Mouse (Mus musculus) liver, embryonic 12.5 days (tissue): Measurements from ENCODE around the gene Alg2. TPM values are rescaled to one million over a fixed set of nuclear protein-coding genes. Genes with fewer than 3 reads are reported as not detected.
A peak's percentile ranks its signal among the peaks of the same experiment; 100 is the strongest.

ENCODE experiments used
- ATAC-seq: fragments of 200-750 bp; cut with Nextera tagmentation; 2 replicates; pipeline ENCODE4 v1.8.0; 2017; ENCODE audit warnings: moderate number of reproducible peaks, mild to moderate bottlenecking, moderate library complexity
- H3K27ac ChIP-seq: fragments of 300-500 bp; sonication (generic); 2 replicates; pipeline ENCODE4 v1.5.1; 2016; ENCODE audit warnings: mild to moderate bottlenecking
- H3K27me3 ChIP-seq: fragments of 300-500 bp; sonication (generic); replicated peaks from 2 replicates; pipeline ENCODE4 v1.6.1; 2016; ENCODE audit warnings: mild to moderate bottlenecking, moderate library complexity
- H3K36me3 ChIP-seq: fragments of 300-500 bp; sonication (generic); 2 replicates; pipeline ENCODE4 v1.6.1; 2016; ENCODE audit warnings: mild to moderate bottlenecking, moderate library complexity
- H3K4me1 ChIP-seq: fragments of 300-500 bp; sonication (generic); 2 replicates; pipeline ENCODE4 v1.6.1; 2016
- H3K4me2 ChIP-seq: fragments of 300-500 bp; sonication (generic); 2 replicates; pipeline ENCODE4 v1.6.1; 2016; ENCODE audit warnings: mild to moderate bottlenecking, moderate library complexity
- H3K4me3 ChIP-seq: fragments of 300-500 bp; sonication (generic); 2 replicates; pipeline ENCODE4 v1.5.1; 2016; ENCODE audit warnings: mild to moderate bottlenecking, moderate library complexity
- H3K9ac ChIP-seq: fragments of 300-500 bp; sonication (generic); 2 replicates; pipeline ENCODE4 v1.6.1; 2016; ENCODE audit warnings: mild to moderate bottlenecking, moderate library complexity
- H3K9me3 ChIP-seq: fragments of 300-500 bp; sonication (generic); replicated peaks from 2 replicates; pipeline ENCODE4 v1.6.1; 2016; ENCODE audit warnings: mild to moderate bottlenecking, moderate library complexity
- WGBS: fragments of 180-500 bp; shearing (Covaris S2); methylation state at CpG from one replicate; pipeline ENCODE4 v1.1.7; 2016; ENCODE audit not compliant: insufficient replicate concordance; 5-methylcytosine and 5-hydroxymethylcytosine counted together
- polyA plus RNA-seq: library from polyadenylated mRNA; unstranded; fragments of >200 nt; fragmentation: Nextera tagmentation; extraction: Ambion mirVana; gene quantifications from 2 replicates; pipeline ENCODE4 v1.2.1, GENCODE M21; 2016

The Alg2 gene
- polyA plus RNA-seq, 1 experiment from 2014 or later, result 25.3 TPM

DNA sequence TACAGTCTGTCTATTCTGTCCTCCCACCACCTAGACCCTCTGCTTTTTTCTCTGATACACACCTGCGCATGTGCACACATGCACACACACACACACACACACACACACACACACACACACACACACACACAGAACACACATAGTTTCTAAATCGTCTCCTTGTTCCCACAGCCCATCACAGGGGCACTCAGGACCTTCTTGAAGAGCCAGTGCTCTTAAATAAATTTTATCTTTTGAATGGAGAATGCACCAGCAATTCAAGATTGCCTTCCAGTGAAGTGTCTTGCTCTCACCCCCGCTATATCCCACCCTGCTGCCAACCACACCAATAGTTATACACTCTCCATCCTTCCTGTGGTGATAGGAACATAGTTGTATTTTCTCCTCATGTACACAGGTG is 51.2 kb downstream of the Alg2 start:
- no peak overlapping the region for H3K27ac ChIP-seq
- H3K9ac ChIP-seq, result no peak overlapping the region
- ATAC-seq, result no peak
- H3K4me2 ChIP-seq, result no peak overlapping the region
- H3K27me3 ChIP-seq, result no peaks in the 10 kb centered on the region
- WGBS, result 65% methylated on average over 3 of the region's 3 CpGs
- peaks cover 17% of the 10 kb centered on the region for H3K4me1 ChIP-seq
- H3K4me3 ChIP-seq, result no peak overlapping the region
- no peaks in the 10 kb centered on the region for H3K9me3 ChIP-seq
- no peaks in the 10 kb centered on the region for H3K36me3 ChIP-seq

DNA sequence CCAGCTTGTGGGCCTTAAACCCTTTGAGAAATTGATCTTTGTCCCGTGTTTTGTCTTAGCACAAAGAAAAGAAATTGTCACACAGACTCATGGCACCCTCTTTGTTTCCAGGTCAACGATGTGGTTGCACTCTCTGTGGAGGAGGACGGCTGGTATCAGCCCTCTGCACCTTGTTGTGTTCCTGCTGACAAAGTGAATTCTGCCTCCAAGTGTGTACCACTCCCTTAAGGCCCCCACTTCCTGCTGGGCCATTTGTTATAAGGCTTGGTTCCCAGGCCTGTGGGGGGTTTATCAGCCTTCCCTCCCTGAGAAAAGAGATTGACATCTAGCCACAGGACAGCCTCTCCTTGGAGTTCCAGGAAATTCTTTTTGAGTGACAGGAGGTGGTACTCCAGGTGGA is 51.9 kb downstream of the Alg2 start:
- Histone ChIP-seq H3K4me2 (no peak overlapping the region), H3K9me3 (no peaks in the 10 kb centered on the region), H3K4me1 (peaks cover 17% of the 10 kb centered on the region), H3K4me3 (no peak overlapping the region), H3K27ac (no peak overlapping the region), H3K27me3 (no peaks in the 10 kb centered on the region), H3K36me3 (no peaks in the 10 kb centered on the region), H3K9ac (no peak overlapping the region)
- ATAC-seq, result peak; percentile 76
- 11% methylated on average over 3 of the region's 3 CpGs for WGBS

DNA sequence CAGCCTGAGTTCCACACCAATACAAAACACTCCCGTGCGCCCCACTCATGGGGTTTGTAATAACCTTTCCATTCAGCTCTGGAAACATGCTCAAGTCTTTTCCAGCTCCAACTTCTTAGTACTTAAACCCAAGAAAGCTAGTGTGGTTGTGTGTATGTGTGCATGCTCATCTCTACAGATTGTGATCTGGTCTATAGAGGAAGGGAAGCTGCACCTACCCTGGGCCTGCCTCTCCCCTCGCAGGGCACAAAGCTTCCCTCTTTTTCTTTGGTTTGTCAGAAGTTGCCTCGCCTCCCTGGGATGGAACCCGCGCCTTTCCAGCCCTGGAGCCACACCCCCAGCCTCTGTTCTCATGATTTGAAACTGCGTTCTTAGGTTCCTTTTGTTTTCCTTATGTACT is 53.9 kb downstream of the Alg2 start:
- Histone ChIP-seq H3K36me3 (no peaks in the 10 kb centered on the region), H3K4me2 (no peak overlapping the region), H3K4me3 (no peak overlapping the region), H3K27ac (no peak overlapping the region), H3K9ac (no peak overlapping the region), H3K27me3 (no peaks in the 10 kb centered on the region), H3K4me1 (peaks cover 17% of the 10 kb centered on the region), H3K9me3 (no peaks in the 10 kb centered on the region)
- no peak for ATAC-seq
- 42% methylated on average over 7 of the region's 7 CpGs for WGBS

DNA sequence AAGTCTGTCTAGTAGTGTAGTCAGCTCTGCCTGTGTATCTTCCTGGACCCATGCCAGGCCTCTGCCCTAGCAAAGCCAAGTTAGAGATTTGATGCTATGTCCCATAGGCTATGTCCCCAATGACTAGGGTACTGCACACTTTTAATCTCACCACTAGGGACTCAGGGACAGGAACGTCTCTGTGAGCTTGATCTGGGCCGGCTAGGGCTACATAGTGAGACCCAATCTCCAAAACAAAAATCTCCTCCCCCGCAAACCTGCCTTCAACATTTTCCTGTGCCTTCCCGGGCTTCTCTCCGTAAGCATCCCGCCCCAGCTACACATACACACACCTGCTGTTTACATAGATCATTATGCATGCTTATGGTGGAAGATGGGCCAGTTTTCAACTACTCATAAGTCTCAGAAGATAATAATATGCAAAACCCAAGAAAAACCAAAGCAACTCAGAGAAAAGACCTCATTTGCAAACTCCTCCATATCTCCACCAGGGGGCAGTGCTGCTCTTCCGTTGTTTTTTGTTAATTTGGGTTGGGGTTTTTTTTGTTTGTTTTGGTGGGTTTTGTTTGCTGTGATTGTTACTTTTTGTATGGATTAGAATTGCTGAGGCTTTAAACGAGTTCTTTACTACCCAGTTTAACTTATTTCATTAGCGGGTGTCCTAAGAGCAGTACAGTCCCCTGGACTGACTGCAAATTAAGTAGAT is 54.7 kb downstream of the Alg2 start:
- no peak overlapping the region for H3K27ac ChIP-seq
- no peak for ATAC-seq
- no peak overlapping the region for H3K9ac ChIP-seq
- H3K9me3 ChIP-seq, result no peaks in the 10 kb centered on the region
- no peak overlapping the region for H3K4me2 ChIP-seq
- peaks cover 17% of the 10 kb centered on the region for H3K4me1 ChIP-seq
- no peaks in the 10 kb centered on the region for H3K27me3 ChIP-seq
- WGBS, result 26% methylated on average over 9 of the region's 9 CpGs
- no peak overlapping the region for H3K4me3 ChIP-seq
- H3K36me3 ChIP-seq, result no peaks in the 10 kb centered on the region

DNA sequence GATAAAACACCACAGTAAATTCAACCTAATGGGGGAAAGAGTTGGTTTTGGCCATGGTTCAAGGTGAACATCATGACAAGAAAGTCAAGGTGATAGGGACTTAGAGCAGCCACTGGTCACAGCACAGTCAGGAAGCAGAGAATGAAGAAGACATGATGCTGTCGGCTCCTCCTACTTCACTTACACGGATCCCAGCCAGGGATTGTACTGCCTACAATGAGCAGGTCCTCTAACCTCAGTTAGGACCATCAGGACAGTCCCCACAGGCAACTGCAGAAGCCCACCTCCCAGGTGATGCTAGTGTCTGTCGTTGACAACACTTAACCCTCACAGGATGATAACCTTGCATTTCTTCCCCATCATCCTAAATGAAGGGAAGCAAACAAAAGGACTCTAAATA is 56.3 kb downstream of the Alg2 start:
- 47% methylated on average over 3 of the region's 3 CpGs for WGBS
- Histone ChIP-seq H3K9ac (no peak overlapping the region), H3K27ac (no peak overlapping the region), H3K36me3 (no peaks in the 10 kb centered on the region), H3K4me1 (peaks cover 16% of the 10 kb centered on the region), H3K4me3 (no peak overlapping the region), H3K4me2 (no peak overlapping the region), H3K9me3 (no peaks in the 10 kb centered on the region), H3K27me3 (no peaks in the 10 kb centered on the region)
- no peak for ATAC-seq

Other genes starting within 250 kb of the Alg2 start
- gene Tgfbr1, start 121.1 kb downstream of the Alg2 start, polyA plus RNA-seq, result 10.5 and 11.5 TPM in 2 replicates
- gene Sec61b, start 325 bp upstream of the Alg2 start, polyA plus RNA-seq, result 262 and 268 TPM in 2 replicates